Mouse (Mus musculus) ES-Bruce4 (cell line): ENCODE data around the gene Cplx3. TPM values are rescaled to one million over a fixed set of nuclear protein-coding genes. Genes with fewer than 3 reads are reported as not detected.
A peak's percentile ranks its signal among the peaks of the same experiment; 100 is the strongest.

Experiments used
- H3K27ac ChIP-seq: 2 replicates; pipeline ENCODE4 v1.5.1; 2012; ENCODE audit warnings: low read length, inconsistent platforms; ENCODE audit not compliant: insufficient read depth
- H3K27me3 ChIP-seq: 2 replicates; pipeline ENCODE4 v1.6.1; 2012; ENCODE audit warnings: mild to moderate bottlenecking, low read length, inconsistent platforms; ENCODE audit not compliant: control insufficient read depth, poor library complexity, insufficient read depth, severe bottlenecking
- H3K36me3 ChIP-seq: 2 replicates; pipeline ENCODE4 v1.6.1; 2012; ENCODE audit warnings: inconsistent platforms, mild to moderate bottlenecking, low read length, moderate library complexity; ENCODE audit not compliant: control insufficient read depth, poor library complexity, insufficient read depth, severe bottlenecking
- H3K4me1 ChIP-seq: one replicate; pipeline ENCODE4 v1.8.1; 2011; ENCODE audit warnings: low read length; ENCODE audit not compliant: control insufficient read depth, insufficient read depth
- H3K4me3 ChIP-seq: 2 replicates; pipeline ENCODE4 v1.5.1; 2011; ENCODE audit warnings: low read depth, mild to moderate bottlenecking, low read length
- H3K9ac ChIP-seq: 2 replicates; pipeline ENCODE4 v1.6.1; 2012; ENCODE audit warnings: low read depth, mild to moderate bottlenecking, inconsistent platforms; ENCODE audit not compliant: poor library complexity, severe bottlenecking
- H3K9me3 ChIP-seq: replicated peaks from 2 replicates; pipeline ENCODE4 v1.6.1; 2012; ENCODE audit warnings: mild to moderate bottlenecking, low read length, inconsistent platforms; ENCODE audit not compliant: control insufficient read depth, poor library complexity, insufficient read depth, severe bottlenecking
- CTCF ChIP-seq: IDR thresholded peaks from one replicate; pipeline ENCODE4 v1.8.1; 2011; ENCODE audit warnings: low read depth, low read length
- EP300 ChIP-seq: IDR thresholded peaks from 2 replicates; pipeline ENCODE4 v1.6.1; 2011; ENCODE audit warnings: low read depth, low read length; ENCODE audit not compliant: insufficient read depth
- POLR2A ChIP-seq: IDR thresholded peaks from one replicate; pipeline ENCODE4 v1.8.1; 2011; ENCODE audit warnings: low read length; ENCODE audit not compliant: insufficient read depth
- polyA plus RNA-seq: library from polyadenylated mRNA; stranded (reverse); fragments of >200 nt; gene quantifications from 2 replicates; pipeline ENCODE4 v1.2.4, GENCODE M21; 2011; ENCODE audit warnings: low read depth; ENCODE audit not compliant: missing spikeins, insufficient read depth, insufficient read length

The Cplx3 gene
- polyA plus RNA-seq, 1 experiment: not detected

DNA sequence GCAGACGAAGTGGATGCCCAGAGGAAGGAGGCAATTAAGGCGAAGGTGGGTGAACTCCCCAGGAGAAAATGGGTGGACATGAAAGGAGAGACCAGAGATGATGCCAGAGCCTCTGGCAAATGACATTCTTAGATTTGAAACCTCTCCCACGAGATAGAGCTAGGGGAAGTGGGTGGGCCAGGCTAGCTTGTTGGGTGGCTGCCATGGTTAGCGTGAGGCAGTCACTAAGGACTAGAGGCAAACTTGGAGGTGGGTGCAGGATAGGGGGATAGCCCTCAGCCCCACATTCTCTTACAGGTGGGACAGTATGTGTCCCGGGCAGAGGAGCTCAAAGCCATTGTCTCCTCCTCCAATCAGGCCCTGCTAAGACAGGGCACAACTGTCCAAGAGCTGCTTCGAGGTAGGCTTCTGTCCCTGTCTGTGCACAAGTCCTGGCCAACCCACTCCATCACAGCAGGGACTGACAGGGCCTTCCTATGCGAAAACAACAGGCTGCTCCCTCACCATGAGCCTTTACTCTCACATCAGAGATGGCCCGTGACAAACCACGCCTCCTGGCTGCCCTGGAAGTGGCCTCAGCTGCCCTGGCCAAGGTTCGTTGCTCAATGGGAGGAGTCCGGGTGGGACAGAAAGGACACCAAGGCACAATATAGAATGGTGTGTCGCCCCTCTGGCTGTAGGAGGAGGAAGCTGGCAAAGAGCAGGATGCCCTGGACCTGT lies 12.5 kb downstream of the Cplx3 start:
- TF ChIP-seq EP300 (no peak), CTCF (no peak), POLR2A (no peak)
- H3K4me1 ChIP-seq: no peaks in the 10 kb centered on the region
- H3K36me3 ChIP-seq: no peaks in the 10 kb centered on the region
- H3K9me3 ChIP-seq: no peaks in the 10 kb centered on the region
- no peak overlapping the region for H3K4me3 ChIP-seq
- H3K27me3 ChIP-seq: no peaks in the 10 kb centered on the region
- no peak overlapping the region for H3K27ac ChIP-seq
- H3K9ac ChIP-seq: no peak overlapping the region

GRCm38 (mm10) chr9:57590726-57591125 lies 15.4 kb downstream of the Cplx3 start:
- H3K9me3 ChIP-seq: no peaks in the 10 kb centered on the region
- TF ChIP-seq EP300 (no peak), CTCF (no peak), POLR2A (no peak)
- no peaks in the 10 kb centered on the region for H3K36me3 ChIP-seq
- H3K27me3 ChIP-seq: no peaks in the 10 kb centered on the region
- H3K9ac ChIP-seq: no peak overlapping the region
- H3K4me3 ChIP-seq: no peak overlapping the region
- H3K27ac ChIP-seq: no peak overlapping the region
- H3K4me1 ChIP-seq: no peaks in the 10 kb centered on the region

GRCm38 (mm10) chr9:57589224-57590126 lies 16.6 kb downstream of the Cplx3 start, which contains the start of gene Ulk3:
Gene Ulk3 (plus strand): TSS chr9:57589452.
- Histone ChIP-seq H3K9me3 (no peaks in the 10 kb centered on the region), H3K27me3 (no peaks in the 10 kb centered on the region), H3K4me1 (no peaks in the 10 kb centered on the region), H3K9ac (peak within 1 kb of the TSS; percentile 75), H3K4me3 (peak within 1 kb of the TSS; percentile 83), H3K36me3 (no peaks in the 10 kb centered on the region), H3K27ac (peak within 1 kb of the TSS; percentile 55)
- TF ChIP-seq EP300 (0 out of 2 replicates have a peak, but pooled peaks have one; percentile 62), POLR2A (no peak)

DNA sequence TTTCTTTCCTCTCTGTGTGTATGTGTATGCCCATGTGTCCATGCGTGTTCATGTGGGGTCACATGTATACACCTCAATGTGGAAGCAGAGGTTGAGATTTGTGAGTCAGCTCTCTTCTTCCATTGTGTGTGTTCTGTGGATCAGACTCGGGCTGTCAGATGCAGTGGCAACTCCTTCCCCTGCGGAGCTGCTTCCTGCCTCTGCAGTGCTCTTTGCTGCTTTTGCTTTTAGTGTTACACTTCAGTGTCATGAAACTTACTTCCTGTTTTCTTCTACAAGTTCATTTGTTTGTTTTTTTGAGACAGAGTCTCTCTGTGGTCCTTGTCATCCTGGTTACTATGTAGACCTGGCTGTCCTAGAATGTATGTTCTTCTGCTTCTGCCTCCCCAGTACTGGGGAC lies 21.1 kb downstream of the Cplx3 start:
- Histone ChIP-seq H3K27ac (no peak overlapping the region), H3K4me1 (no peaks in the 10 kb centered on the region), H3K36me3 (0 out of 2 replicates have a peak, but pooled peaks cover 2% of the 10 kb centered on the region), H3K9me3 (no peaks in the 10 kb centered on the region), H3K9ac (no peak overlapping the region), H3K4me3 (no peak overlapping the region), H3K27me3 (no peaks in the 10 kb centered on the region)
- TF ChIP-seq POLR2A: no peak

- TF ChIP-seq POLR2A (no peak), EP300 (no peak), CTCF (no peak)
- Histone ChIP-seq H3K36me3 (peaks cover 5% of the 10 kb centered on the region; the same call in 1 of the 2 replicates), H3K27ac (no peak overlapping the region), H3K9me3 (no peaks in the 10 kb centered on the region), H3K9ac (no peak overlapping the region), H3K27me3 (no peaks in the 10 kb centered on the region), H3K4me1 (no peaks in the 10 kb centered on the region), H3K4me3 (no peak overlapping the region)
Measured at GRCm38 (mm10) chr9:57577144-57577849, 28.8 kb downstream of the Cplx3 start.

DNA sequence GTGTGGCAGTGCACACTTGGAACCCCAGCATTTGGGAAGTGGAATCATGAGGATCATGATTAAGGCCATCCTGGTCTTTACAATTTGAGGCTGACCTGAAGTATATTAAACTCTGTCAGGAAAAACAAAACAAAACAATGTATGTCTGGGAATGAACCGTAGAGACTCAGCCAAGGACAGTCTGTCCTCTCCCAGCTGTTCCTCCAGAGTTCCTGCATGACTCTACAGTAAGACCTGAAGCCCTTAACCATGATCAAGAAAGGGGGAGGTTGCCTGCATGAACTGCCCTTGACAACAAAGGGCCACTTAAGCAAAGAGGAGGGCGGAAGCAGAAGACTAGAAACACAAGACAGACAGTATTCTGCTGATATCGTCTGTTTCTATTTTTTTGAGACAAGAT lies 30.5 kb downstream of the Cplx3 start:
- no peak overlapping the region for H3K4me3 ChIP-seq
- H3K9me3 ChIP-seq: no peaks in the 10 kb centered on the region
- no peak overlapping the region for H3K9ac ChIP-seq
- no peaks in the 10 kb centered on the region for H3K4me1 ChIP-seq
- H3K27ac ChIP-seq: no peak overlapping the region
- H3K27me3 ChIP-seq: no peaks in the 10 kb centered on the region
- peaks cover 3% of the 10 kb centered on the region; the same call in 1 of the 2 replicates for H3K36me3 ChIP-seq
- TF ChIP-seq POLR2A: no peak
- TF ChIP-seq EP300: no peak
- TF ChIP-seq CTCF: no peak
